Mouse (Mus musculus) midbrain, embryonic 16.5 days (tissue): ENCODE data around the gene Adamts3. TPM values are rescaled to one million over a fixed set of nuclear protein-coding genes. Genes with fewer than 3 reads are reported as not detected.
A peak's percentile ranks its signal among the peaks of the same experiment; 100 is the strongest.

Experiments used
- ATAC-seq: fragments of 200-750 bp; cut with Nextera tagmentation; 2 replicates; pipeline ENCODE4 v1.8.0; 2017; ENCODE audit warnings: moderate TSS enrichment
- H3K27ac ChIP-seq: fragments of 300-500 bp; sonication (generic); 2 replicates; pipeline ENCODE4 v1.5.1; 2014; ENCODE audit warnings: mild to moderate bottlenecking, low read length, mixed read lengths
- H3K27me3 ChIP-seq: fragments of 300-500 bp; sonication (generic); 2 replicates; pipeline ENCODE4 v1.6.1; 2014; ENCODE audit warnings: low read depth, low read length, mixed read lengths; ENCODE audit not compliant: control insufficient read depth, insufficient read depth
- H3K36me3 ChIP-seq: fragments of 300-500 bp; sonication (generic); 2 replicates; pipeline ENCODE4 v1.6.1; 2014; ENCODE audit warnings: mild to moderate bottlenecking, low read length, moderate library complexity, mixed read lengths; ENCODE audit not compliant: control insufficient read depth, insufficient read depth
- H3K4me1 ChIP-seq: fragments of 300-500 bp; sonication (generic); 2 replicates; pipeline ENCODE4 v1.6.1; 2014; ENCODE audit warnings: mild to moderate bottlenecking, low read length, mixed read lengths; ENCODE audit not compliant: control insufficient read depth, insufficient read depth
- H3K4me2 ChIP-seq: fragments of 300-500 bp; sonication (generic); 2 replicates; pipeline ENCODE4 v1.6.1; 2014; ENCODE audit warnings: mild to moderate bottlenecking, low read length, mixed read lengths
- H3K4me3 ChIP-seq: fragments of 300-500 bp; sonication (generic); 2 replicates; pipeline ENCODE4 v1.5.1; 2014; ENCODE audit warnings: low read depth, mild to moderate bottlenecking, low read length, moderate library complexity, mixed read lengths
- H3K9ac ChIP-seq: fragments of 300-500 bp; sonication (generic); 2 replicates; pipeline ENCODE4 v1.6.1; 2014; ENCODE audit warnings: low read depth, low read length, mixed read lengths
- H3K9me3 ChIP-seq: fragments of 300-500 bp; sonication (generic); replicated peaks from 2 replicates; pipeline ENCODE4 v1.6.1; 2014; ENCODE audit warnings: mild to moderate bottlenecking, low read length, mixed read lengths; ENCODE audit not compliant: control insufficient read depth, poor library complexity, severe bottlenecking
- WGBS: fragments of 180-500 bp; shearing (Covaris S2); extraction: QIAGEN DNeasy Blood & Tissue Kit; methylation state at CpG from one replicate; pipeline ENCODE4 v1.1.7; 2014; 5-methylcytosine and 5-hydroxymethylcytosine counted together
- polyA plus RNA-seq: library from polyadenylated mRNA; unstranded; fragments of >200 nt; fragmentation: Nextera tagmentation; extraction: Ambion mirVana; gene quantifications from 2 replicates; pipeline ENCODE4 v1.2.1, GENCODE M21; 2015

Adamts3 gene
- polyA plus RNA-seq, 1 experiment from 2014 or later, result 4.6 TPM

DNA sequence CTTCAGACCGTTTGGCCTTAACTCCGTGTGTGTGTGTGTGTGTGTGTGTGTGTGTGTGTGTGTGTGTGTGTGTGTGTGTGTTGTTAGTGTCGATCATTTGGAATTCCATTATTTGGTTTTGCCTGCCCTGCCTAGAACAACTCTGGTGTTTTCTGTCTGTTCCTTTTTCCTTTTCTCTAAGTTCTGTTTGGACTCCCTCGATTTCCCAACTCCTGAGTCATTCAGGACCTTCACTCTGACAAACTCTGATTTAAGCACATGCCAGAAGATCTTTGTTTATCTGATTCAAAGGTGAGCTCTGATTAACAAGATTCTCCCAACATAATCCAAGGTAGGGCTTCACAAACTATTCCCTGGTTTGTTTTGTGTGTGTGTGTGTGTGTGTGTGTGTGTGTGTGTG is 1.9 kb upstream of the Adamts3 start:
- Histone ChIP-seq H3K4me2 (no peak overlapping the region), H3K9me3 (no peaks in the 10 kb centered on the region), H3K4me1 (peaks cover 9% of the 10 kb centered on the region; the same call in 1 of the 2 replicates), H3K9ac (no peak overlapping the region), H3K27ac (no peak overlapping the region), H3K27me3 (no peaks in the 10 kb centered on the region), H3K36me3 (no peaks in the 10 kb centered on the region), H3K4me3 (no peak overlapping the region)
- 76% methylated on average over 4 of the region's 4 CpGs for WGBS
- no peak for ATAC-seq

DNA sequence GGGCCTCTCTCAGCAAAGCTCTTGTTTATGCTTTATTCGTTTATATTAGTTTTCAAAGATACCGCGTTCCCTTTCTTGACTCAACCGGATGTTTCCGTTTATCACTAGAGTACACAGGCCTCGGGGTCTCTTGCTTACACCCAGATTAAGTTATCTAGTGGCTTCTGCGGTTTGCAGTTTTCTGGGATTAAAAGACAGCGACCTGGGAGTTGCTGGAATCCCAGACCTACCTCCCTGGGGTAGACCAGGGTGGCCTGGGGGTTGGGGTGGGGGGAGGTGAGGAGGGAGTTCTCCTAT is 722 bp upstream of the Adamts3 start:
- Histone ChIP-seq H3K4me3 (peak overlapping the region; percentile 78), H3K27me3 (no peaks in the 10 kb centered on the region), H3K36me3 (no peaks in the 10 kb centered on the region), H3K9me3 (no peaks in the 10 kb centered on the region), H3K9ac (no peak overlapping the region), H3K4me1 (peaks cover 9% of the 10 kb centered on the region; the same call in 1 of the 2 replicates), H3K4me2 (peak overlapping the region; percentile 100), H3K27ac (no peak overlapping the region)
- peak; percentile 7; the same call in 1 of the 2 replicates for ATAC-seq
- 2% methylated on average over 8 of the region's 8 CpGs for WGBS

DNA sequence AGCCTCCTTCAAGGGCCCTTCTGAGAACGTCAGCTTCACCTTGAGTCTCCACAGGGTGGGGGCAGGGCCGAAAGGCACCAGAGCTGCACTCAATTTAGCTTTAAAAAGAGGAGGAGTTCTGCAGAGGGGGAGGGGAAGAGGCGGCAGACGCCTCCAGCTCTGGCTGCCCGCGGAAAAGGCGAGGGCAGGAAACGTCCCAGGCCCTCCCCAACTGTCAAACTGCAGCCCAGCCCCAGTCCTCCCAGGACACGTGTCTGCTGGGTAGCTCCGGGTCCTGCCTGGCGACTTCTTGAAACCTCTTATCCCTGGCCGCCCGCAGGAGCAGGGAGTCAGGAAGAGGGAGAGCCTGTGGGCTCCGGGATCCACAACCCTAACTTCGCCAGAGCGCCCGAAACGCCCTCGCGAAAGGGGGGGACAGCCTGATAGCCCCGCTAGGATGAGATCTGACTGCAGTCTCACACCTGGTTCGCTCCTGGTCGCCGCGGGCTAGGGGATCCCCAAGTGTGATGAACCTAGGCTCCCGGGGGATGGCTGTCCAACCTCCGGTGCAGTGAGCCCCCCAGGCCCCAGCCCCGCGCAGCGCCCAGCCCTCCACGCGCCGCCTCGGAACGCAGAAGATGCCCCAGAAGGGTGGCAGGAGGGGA is 921 bp downstream of the Adamts3 start:
- ATAC-seq, result peak; percentile 63
- no peak overlapping the region for H3K27ac ChIP-seq
- peak overlapping the region; percentile 100 for H3K4me2 ChIP-seq
- H3K9ac ChIP-seq, result peak overlapping the region; percentile 79
- 0% methylated on average over 34 of the region's 35 CpGs for WGBS
- no peaks in the 10 kb centered on the region for H3K9me3 ChIP-seq
- peaks cover 9% of the 10 kb centered on the region; the same call in 1 of the 2 replicates for H3K4me1 ChIP-seq
- no peaks in the 10 kb centered on the region for H3K36me3 ChIP-seq
- no peaks in the 10 kb centered on the region for H3K27me3 ChIP-seq
- H3K4me3 ChIP-seq, result peak overlapping the region; percentile 78

DNA sequence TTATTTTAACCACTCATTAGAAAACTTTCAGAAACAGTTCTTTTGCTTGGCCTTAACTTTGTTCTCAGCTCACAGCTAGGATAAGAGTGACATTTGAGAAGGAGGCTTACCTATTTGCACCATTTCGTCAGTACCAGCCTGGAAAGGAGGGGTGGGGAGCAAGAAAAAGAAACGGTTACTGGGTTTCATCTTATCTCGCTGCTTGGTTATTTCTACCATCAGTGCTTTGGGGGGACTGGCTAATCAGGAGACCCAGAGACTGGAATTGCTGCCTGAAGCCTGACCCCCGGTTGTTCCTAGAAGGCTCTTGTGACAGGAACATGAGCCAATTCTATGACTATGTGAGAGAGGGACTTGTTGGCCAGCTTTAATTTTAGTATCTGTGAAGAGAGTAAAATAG is 1.7 kb downstream of the Adamts3 start:
- H3K4me3 ChIP-seq, result peak overlapping the region; percentile 78
- H3K27ac ChIP-seq, result no peak overlapping the region
- H3K4me1 ChIP-seq, result peaks cover 9% of the 10 kb centered on the region; the same call in 1 of the 2 replicates
- H3K27me3 ChIP-seq, result no peaks in the 10 kb centered on the region
- 34% methylated on average over 4 of the region's 4 CpGs for WGBS
- H3K36me3 ChIP-seq, result no peaks in the 10 kb centered on the region
- peak overlapping the region; percentile 100 for H3K4me2 ChIP-seq
- no peaks in the 10 kb centered on the region for H3K9me3 ChIP-seq
- no peak overlapping the region for H3K9ac ChIP-seq
- ATAC-seq, result no peak

DNA sequence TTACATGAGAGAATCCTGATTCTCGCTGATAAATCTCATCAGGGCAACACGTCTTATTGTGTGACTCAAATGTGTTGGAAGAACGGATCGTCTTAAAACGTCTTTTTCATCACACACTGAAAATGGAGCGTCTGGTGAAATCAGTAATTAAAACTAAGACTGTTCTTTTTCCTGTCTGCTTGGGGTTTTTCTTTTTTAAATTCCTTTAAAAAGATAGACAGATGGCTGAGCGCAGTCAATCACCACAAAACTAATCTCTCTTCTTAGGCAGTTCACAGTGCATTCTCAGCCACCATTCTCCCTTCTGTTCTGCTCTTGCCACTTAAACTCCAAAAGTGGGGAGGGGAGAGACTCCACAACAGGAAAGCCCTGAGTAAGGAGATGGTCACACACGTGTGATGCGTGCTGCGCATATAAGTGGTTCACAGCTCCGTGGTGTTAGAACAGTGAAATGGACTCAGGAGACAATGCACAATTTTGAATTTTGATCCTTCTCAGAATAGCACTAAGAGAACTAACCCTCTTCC is 4.2 kb downstream of the Adamts3 start:
- no peak overlapping the region for H3K4me3 ChIP-seq
- H3K27ac ChIP-seq, result no peak overlapping the region
- no peak overlapping the region for H3K9ac ChIP-seq
- peaks cover 9% of the 10 kb centered on the region; the same call in 1 of the 2 replicates for H3K4me1 ChIP-seq
- no peak overlapping the region for H3K4me2 ChIP-seq
- no peaks in the 10 kb centered on the region for H3K36me3 ChIP-seq
- H3K27me3 ChIP-seq, result no peaks in the 10 kb centered on the region
- H3K9me3 ChIP-seq, result no peaks in the 10 kb centered on the region
- no peak for ATAC-seq
- 54% methylated on average over 11 of the region's 11 CpGs for WGBS

DNA sequence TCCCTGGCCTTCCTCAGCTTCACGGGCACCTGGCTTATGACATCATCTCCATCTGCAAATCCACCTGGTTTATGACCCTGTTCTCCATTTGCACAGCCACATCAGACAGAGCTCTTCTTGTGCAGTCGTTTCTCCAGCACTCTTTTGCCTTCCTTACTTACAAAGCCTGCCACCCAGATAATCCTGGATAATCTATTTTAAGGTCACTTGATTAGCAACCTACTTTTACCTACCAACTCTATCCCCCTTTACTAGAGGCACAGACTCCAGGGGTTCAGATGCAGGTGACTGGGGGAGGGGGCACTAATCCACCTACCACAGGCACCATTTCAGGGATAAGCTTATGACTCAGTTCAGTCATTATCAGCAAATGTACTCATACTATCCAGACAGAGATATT is 10.5 kb downstream of the Adamts3 start:
- Histone ChIP-seq H3K27ac (no peak overlapping the region), H3K4me3 (no peak overlapping the region), H3K9ac (no peak overlapping the region), H3K9me3 (no peaks in the 10 kb centered on the region), H3K4me1 (no peaks in the 10 kb centered on the region), H3K27me3 (no peaks in the 10 kb centered on the region), H3K4me2 (no peak overlapping the region), H3K36me3 (no peaks in the 10 kb centered on the region)
- no peak for ATAC-seq
- WGBS, result 27% methylated on average over 2 of the region's 2 CpGs

DNA sequence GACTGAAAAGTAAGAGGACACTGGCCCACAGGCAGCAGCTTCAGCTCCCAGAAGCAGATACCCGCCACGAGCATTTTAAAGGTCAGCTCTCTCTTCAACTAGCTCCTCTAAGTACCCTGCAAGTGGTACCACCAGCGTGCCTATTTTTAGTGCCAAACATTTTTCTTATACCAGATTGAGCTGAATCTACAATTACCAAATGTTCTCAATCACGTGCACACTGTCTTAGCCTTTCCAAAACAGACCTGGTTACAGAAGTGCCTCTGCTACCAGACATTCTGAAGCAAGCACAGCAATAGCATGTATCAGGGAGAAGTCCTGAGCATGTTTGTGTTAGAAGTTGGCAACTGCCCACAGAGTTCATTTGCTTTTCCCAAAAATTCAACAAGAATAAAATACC is 23.5 kb downstream of the Adamts3 start:
- Histone ChIP-seq H3K9me3 (no peaks in the 10 kb centered on the region; the same call in 1 of the 2 replicates), H3K4me3 (no peak overlapping the region), H3K27me3 (no peaks in the 10 kb centered on the region), H3K27ac (no peak overlapping the region), H3K4me1 (no peaks in the 10 kb centered on the region), H3K36me3 (no peaks in the 10 kb centered on the region), H3K4me2 (no peak overlapping the region), H3K9ac (no peak overlapping the region)
- ATAC-seq, result no peak
- WGBS, result 90% methylated on average over 4 of the region's 4 CpGs

DNA sequence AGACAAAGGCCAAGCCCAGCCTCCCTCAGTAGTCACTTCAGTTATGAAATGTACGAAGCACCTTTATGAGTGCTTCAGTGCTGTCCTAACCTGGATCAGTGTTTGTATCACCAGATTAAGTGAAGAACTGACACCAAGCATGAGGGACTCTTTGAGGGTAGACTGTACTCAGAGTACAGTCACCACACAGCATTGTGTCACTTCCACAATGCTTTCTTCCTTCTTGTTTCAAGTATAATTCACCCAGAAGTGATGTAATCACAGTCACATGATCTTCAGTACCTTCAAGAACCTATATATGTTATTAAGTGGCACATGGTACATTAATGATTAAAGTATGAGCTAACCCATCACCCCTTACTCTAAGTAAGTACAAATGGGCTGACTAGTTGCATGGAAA is 24.3 kb downstream of the Adamts3 start:
- no peak overlapping the region for H3K9ac ChIP-seq
- H3K4me3 ChIP-seq, result no peak overlapping the region
- H3K9me3 ChIP-seq, result no peaks in the 10 kb centered on the region; the same call in 1 of the 2 replicates
- ATAC-seq, result no peak
- no peak overlapping the region for H3K27ac ChIP-seq
- no peaks in the 10 kb centered on the region for H3K4me1 ChIP-seq
- H3K36me3 ChIP-seq, result no peaks in the 10 kb centered on the region
- H3K27me3 ChIP-seq, result no peaks in the 10 kb centered on the region
- H3K4me2 ChIP-seq, result no peak overlapping the region
- 98% methylated on average over 1 of the region's 1 CpGs for WGBS

DNA sequence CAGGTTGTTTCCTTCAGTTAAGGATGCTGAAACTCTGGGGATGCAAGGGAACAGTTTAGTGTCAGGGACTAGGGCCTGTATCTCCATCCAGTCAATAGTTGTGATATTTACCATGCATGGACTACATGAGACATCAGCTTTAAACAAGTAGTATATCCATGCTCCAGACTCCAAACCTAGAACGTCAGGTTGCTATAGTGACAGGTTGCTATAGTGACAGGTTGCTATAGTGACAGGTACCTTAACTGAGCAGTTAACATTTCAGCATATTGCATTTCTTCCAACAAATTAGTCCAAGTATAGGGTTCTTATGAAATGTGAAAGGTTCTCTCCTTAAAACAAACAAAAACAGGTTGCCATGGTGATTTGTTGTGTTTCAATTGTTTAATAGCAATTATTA is 36.6 kb downstream of the Adamts3 start:
- 8% methylated on average over 1 of the region's 1 CpGs for WGBS
- Histone ChIP-seq H3K9ac (no peak overlapping the region), H3K27me3 (no peaks in the 10 kb centered on the region), H3K4me2 (no peak overlapping the region), H3K4me1 (peaks cover 10% of the 10 kb centered on the region), H3K9me3 (no peaks in the 10 kb centered on the region), H3K27ac (no peak overlapping the region), H3K4me3 (no peak overlapping the region), H3K36me3 (no peaks in the 10 kb centered on the region)
- peak; percentile 94 for ATAC-seq
